Mouse (Mus musculus) mouse trophoblast stem cell (cell line): ENCODE data around the gene Efhd1.

ENCODE experiments used
- in situ Hi-C, 2 experiments: fragments of 300-500 bp; cut with MseI, MboI; formaldehyde crosslinking; loops; 2 replicates in 1 of 2; 3 replicates in 1 of 2; pipeline ENCODE4 v1.15.1; 2025

Gene Efhd1

DNA sequence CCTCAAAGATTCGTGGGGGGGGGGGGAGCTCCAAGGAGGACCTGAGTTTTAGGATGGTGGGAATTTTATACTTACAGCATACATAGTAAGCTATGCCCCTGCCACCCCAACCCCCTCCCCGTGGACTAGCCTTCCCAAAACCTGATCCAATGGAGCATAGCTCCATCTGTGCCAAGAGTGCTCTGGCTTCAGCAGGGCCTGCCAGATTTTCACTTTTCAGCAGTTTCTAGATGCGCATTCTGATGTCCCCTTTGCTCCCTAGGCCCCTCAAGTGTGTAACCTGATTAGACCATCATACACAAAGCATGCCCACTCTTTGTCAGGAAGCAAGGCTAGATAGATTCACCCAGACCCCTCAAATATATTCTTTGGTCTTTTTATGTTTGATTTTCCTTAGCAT lies 6.0 kb downstream of the Efhd1 start:
- in situ Hi-C loops: no loop called here

DNA sequence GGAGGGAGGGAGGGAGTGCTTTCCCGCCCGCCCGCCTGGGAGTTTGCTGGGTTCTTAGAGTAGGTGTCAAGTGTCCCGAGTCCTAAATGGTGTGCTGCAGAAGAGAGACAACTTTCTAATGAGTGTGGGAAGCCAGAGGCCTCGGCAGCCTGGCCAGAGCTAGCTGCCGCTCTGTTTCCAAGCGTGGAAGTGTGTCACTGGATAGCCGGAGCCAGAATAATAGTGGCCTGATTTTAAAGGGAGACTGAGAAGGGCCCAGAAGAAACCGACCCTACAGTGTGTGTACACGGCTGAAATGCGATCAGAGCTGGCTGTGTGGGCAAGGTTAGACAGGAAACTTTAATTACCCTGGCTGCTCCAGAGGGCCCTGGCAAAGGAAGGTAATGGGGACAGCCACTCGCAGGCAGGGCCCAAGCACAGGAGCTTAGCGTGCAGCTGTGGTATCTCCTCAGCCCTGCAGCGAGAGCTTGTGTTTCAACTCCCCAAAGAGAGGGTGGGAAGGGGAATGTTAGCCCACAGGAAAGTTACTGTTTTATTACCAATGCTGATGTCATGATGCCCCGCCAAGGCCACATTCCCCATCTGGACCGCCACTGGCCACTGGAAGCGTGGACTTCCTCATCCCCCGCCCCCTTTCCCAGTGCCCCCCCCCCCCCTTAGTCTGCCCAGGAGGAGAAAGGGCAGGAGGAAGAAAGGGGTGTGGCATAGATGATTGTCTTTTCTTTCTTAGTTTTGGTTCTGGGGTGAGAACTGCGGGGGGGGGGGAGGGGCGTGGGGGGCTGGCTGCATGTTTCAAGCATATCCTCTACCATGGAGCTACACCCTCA lies 6.7 kb downstream of the Efhd1 start:
- in situ Hi-C loops: no loop called here

DNA sequence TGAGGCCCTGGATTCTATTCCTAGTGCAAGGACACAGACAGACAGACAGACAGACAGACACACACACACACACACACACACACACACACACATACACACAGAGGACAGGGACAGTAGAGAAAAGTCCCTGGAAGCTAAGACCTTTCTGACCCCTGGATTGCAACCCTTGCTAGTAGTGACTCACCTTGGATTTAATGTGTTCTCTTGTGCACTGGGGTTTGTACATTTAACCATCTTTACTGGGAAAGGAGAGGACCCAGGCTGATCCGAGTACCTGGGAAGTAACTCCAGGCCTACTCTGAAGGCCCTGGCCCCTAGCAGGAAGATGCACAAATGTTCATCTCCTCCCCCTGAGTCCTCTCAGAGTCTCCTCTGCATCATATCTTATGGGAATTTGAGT lies 7.4 kb downstream of the Efhd1 start:
- in situ Hi-C loops: no loop called here

DNA sequence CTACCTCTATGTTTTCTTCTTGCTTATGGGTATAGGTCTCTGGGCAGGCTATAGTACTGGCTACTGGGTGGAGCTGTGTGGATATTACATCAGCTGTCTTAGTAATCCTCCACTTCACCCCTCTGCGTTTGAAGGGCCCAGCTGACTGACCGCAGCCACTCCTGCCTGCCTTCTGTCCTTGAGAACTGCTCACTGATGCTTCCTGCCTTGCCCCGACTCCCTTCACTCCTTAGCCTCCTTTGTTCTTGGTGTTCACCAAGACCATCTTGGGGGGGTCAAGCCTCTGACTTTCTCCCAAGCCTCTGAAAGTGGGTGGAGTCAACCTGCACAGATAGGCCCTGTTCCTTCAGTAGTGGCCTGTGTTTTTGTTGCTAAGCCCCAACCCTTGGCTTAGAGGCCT lies 8.3 kb downstream of the Efhd1 start:
- in situ Hi-C loops: no loop called here

DNA sequence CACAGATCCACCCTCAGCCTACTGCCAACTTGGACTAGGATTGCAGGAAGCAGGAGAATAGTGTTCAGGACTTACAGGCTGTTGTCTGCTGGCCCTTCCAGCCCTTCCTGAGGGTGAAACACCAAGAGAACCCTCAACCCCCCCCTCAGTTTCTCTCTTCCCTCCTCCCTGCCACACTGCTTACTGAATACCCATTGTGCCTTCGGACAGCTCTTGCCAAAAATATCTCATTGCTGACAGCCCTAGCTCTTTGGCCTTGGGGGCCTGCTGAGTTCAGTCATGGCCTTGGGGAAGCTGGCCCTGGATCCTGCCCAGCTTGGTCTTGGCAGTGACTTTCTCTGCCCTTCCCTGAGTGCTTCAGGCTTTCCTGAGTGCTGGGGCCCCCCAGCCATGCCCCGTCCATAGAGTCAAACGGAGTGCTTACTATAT lies 9.4 kb downstream of the Efhd1 start:
- in situ Hi-C loops: no loop called here

DNA sequence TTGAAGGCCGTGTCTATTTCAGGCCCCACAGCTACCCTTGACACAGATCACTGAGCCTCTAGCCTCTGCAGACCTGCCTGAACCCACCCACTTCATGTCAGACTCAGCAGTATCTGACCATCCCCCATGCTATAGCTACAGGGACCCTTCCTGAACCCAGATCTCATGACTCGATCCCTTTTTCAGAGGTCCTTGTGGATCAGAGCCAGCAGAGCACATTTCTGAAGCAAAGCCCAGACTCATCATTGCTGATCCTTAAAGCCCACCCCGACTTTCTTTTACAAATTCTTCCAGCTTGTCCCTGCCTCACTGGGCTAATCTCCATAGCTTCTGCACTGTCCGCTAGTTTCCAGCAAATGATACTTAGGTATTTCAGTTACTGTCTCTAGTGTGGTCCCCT lies 10.0 kb downstream of the Efhd1 start:
- in situ Hi-C loops: no loop called here

DNA sequence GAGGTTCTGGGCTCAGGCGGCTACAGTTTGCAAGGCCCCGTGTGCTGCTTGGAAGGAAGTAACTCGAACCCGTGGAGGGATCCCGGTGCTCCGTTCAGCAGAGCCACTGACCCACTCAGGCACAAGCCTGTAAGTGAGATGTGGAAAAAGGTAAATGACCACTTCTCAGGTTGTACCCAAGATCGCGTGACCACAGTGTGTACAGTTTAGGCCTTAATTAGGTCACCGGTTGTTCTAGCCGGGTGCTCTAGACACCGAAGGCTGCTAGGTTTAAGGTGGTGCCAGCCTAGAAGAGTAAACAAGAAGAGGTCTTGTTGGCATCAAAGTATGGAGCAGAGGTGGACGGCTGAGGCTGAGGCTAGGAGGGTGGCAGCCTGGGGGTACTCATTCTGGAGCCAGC lies 11.0 kb downstream of the Efhd1 start:
- in situ Hi-C loops: no loop called here

DNA sequence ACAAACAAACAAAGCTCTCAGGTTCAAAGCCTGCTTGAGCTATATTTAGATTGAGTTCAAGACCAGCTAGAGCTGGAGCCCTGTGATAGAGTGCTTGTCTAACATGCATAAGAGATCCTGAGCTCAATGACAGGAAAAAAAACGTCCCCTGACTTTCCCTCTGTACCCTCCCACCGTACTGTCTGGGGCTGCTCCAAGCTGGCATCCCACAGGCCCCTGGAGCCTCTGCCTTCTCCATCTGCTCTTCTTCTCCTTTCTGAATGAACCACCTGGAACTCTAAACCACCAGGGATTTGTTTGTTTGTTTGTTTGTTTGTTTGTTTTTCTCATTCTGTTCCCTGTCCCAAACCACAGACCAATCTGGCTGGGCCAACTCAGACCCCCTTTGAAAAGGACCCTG lies 11.9 kb downstream of the Efhd1 start:
- in situ Hi-C loops: no loop called here

DNA sequence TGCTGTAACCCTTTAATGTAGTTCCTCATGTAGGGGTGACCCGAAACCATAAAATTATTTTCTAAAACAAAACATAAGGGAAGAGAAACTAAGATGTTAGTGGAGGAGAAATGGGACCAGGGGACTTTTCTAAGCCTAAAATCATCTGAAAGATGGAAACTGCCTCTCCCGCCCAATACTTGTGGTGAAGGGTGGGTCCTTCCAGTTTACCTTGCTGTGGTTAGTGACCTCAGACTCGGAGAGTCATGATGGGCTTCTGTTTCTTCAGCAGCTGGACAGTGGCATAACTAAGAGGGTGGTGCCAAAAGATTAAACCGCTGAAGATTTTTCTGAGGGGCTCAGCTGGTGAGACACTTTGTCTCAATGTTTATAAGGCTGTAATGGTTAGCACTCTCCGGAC lies 16.1 kb downstream of the Efhd1 start:
- in situ Hi-C loops: no loop called here

DNA sequence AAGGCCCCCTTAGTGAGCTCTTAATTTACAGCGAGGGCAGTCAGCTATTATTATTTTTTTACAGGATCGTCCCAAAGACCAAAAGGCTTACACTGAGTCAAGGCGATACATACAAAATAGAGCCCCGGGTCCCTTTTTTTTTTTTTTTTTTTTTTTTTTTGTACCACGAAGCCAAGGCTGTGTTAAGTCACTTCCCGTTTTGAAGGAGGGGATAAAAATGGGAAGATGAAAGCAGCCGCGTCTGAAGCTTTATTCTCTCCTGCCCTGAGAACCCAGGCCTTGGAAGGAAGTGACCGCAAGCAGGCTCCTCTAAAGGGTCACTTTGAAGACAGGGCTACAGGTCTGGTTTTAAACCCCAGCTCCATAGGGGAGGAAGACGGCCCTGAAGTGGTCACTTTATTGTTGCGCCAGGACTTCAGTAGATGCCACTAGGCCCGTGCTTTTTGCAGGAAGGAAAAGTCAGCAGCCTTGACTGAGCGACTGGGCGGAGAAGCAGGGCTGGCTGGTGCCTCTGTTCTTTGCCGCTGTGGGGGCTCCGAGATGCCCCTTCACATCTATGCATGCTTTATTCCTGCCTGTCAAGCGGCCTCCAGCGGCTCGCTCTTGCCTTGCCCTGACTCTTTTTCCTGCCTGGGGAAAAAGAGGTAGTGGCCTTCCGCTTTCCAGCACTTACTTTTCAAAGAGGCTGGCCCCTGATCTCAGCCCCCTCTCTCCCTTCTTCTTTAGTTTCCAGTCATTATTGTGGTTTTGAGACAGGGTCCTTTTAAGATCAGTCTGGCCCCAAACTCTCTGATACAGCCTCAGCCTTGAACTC lies 17.6 kb downstream of the Efhd1 start:
- in situ Hi-C loops: no loop called here

DNA sequence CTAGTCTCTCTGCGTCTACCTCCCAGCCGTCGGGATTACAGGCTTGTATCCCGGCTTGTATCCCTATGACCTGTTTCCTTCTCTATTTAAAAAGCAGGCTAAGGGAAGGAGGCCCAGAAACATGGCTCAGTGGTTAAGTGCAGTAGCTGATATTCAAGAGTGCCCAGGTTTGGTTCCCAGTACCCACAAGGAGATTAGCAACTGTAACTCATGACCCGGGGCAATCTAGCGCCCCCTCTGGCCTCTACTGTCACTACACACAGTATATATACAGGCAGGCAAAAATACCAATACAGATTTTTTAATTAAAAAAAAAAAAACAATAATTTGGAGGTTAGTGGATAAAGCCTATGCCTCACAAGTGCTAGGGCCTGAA lies 18.2 kb downstream of the Efhd1 start:
- in situ Hi-C loops: no loop called here

DNA sequence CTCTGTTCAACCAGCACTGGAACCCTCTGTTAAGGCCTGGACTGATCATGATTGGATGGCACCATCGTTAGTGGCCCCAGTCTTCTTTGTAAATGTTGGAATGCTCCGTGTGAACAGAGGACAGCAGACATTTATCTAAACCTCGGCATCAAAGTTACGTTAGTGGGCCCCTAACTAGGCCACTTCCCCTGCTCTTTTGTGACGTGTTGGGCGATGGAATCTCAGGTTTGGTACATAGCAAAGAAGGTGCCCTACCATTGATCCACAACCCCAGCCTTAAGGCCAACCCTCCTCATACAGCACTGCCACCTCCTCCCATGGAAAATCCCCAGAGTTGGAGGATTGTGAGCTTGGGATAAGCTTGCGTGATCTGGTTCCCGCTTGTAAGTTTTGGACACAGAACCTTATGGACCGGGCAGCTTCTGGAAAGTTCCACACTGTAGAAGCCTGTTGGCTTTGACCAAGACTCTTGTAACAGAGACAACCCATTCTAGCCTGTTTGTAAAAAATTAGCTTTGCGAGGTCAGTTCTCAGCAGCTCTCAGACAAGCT lies 19.3 kb downstream of the Efhd1 start:
- in situ Hi-C loops: no loop called here

DNA sequence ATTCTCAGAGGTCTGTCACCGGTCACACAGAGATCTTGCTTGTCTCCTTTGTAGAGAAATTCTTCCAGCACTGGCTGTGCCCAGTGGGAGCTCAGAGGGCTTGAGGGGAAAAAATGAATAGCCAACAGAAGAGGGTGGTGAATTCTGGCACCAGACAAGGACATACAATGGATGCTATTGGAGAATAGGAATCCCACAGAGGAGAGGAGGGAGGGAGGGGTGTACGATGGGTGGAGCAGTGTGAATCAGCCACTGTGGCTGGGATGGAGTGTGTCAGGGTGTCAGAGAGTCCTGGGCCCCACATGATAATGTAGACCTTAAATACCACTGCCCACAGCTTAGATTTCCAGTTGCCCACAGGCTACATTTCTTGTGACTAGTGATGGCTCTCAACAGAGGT lies 22.9 kb downstream of the Efhd1 start:
- in situ Hi-C loops: no loop called here

DNA sequence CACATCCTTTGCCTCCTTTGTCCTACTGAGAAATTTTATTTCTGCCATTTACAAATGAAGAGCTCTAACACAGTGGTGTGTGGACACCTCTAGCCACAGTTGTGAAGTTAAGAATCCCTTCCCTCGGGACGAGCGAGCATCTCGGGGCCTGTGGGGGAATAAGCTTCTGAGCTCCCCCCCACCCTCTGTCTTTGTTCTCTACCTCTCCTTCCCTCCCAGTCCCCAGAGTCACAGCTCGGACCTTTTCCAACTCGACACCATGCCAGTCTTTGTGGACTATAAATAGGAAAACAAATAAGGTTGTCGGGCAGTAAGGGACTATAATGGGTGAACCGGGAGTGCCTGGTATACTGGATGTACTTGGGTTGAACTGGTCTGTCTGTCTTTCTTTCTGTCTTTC lies 27.3 kb downstream of the Efhd1 start:
- in situ Hi-C loops: no loop called here

DNA sequence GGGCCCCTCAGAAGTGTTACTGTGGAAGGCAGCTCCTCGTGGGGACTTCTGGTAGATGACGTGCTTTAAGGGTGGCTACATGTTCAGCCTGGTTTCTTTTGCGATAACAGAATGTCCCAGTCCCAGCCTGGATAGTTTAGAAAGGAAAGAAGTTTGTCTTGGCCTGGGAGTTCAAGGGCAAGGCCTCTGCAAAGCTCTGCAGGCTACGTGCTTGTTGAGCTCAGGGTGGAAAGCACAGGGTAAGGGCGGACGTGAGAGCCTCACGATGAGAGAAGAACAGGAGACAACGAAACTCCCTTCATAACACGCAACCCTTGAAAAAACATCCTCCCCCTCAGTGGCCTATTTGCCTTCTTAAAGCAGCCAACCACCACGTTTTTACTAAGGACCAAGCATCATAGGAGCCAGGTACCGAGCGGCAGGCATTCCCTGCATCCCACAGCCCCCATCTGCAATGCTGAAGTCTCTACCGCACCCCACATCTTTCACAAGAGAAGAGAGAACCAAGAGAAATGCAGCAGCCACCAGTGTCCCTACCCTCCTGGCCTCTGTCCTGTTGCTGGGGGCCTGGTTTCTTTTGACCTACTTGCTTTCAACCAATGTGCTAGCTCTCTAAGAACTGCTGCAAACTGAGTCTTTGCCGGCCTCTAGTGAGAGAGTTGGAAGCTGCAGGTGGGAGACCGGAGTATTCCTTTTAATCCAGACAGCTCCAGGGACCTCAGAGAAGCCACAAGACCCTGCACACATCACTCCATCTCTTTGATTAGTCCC lies 28.4 kb downstream of the Efhd1 start:
- in situ Hi-C loops: no loop called here

DNA sequence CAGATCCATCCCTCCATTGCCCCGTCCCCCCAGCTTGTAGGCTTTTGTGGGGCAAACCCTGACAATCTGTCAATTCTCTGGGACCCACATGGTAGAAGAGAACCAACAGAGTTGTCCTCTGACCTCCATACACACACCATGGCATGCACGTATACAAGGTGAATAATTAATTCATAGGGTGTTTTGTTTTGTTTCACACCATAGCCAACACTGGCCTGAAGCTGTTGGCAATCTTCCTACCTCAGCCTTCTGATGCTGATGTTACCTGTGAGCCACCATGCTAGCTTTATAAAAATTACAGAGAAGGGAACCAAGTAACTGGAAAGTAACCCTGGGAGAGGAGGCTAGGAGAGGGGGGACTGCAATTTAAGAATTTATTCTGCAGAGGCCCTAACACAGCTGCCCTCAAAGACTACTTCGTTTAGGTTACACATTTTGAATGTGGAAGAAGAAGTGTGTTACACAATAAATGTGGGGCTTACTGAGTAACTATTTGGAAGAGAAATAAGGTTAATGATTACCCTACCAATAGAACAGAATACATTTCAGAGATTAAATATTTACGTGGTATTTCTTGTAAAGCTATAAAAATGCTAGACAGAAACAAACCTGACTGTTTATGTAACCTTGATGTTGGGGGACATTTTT lies 30.0 kb downstream of the Efhd1 start:
- in situ Hi-C loops: no loop called here

DNA sequence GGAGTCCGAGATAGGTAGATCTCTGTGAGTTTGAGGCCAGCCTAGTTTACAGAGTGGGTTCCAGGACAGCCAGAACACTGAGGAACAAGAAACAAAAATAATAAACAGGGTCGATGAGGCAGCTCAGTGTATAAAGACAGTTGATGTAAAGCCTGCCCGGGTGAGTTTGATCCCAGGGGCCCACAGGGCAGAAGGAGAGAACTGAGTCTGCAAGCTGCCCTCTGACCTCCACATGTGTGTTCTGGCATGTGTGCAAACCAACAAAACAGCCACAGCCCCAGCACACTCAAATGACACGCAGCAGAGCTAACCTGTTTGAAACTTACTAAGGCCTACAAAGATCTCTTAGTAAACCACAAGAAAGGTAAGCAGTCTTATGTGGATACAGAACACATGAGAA lies 30.8 kb downstream of the Efhd1 start:
- in situ Hi-C loops: no loop called here

DNA sequence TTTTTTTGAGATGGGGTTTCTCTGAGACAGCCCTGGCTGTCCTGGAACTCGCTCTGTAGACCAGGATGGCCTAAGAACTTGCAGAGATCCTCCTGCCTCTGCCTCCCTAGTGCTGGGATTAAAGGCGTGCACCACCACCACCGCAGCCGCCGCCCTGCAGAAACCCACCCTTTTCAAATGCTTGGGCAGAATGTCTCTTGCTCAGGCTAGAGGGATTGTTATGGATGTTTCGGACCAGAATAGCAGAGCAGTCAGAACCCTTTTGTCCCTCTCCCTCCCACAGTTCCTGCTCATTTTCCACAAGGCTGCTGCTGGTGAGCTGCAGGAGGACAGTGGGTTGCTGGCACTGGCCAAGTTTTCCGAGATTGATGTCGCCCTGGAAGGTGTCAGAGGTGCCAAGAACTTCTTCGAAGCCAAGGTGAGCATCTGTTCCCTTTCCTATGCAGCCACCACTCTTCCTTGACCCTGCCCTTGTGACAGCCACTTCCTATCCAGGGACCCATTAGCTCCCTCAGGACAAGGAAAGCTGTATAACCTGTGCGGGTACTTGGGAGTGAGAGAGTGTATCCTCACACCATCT lies 33.3 kb downstream of the Efhd1 start:
- in situ Hi-C loops: no loop called here

DNA sequence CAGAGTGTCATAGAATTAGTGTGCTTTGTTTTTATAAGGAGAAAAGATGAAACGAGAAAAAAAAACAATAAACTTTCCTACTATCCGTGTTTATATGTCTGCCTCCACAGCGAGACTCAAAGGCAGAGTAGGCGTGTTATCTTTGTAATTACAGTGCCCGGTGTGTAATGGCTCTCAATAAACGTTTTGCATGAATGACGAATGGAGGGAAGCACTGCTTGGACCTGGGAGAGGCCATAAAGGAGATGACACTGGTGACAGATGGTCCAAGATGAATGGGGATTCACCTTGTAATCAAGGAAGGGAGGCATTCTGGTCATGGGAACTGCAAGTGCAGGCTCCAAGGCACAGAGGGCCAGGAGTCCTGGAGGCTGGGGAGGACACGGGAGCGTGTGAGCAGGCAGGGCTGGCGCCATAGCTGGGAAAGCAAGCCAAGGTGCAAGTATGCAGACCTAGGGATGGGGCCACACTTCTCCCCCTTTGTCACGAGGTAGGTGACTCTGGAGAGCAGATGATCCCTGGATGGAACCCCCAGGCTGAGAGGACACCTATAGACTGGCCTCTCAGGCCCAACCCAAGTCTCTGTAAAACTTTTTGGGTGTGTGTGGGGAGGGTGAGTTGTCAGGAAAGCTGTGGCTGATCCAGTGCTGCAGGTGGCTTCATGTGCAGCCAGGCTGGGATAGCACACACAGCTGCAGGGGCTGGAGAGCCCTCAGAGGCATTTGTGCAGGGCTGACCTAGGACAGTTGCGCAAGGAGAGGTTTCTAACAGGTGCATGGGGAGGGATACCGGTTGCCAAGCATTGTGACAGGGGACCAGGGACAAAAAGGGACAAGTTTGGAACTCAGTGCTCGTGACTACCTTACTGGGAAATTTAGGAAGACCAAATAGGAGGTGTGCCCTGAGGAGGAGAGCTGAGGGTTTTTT lies 36.5 kb downstream of the Efhd1 start:
- in situ Hi-C loops: no loop called here

DNA sequence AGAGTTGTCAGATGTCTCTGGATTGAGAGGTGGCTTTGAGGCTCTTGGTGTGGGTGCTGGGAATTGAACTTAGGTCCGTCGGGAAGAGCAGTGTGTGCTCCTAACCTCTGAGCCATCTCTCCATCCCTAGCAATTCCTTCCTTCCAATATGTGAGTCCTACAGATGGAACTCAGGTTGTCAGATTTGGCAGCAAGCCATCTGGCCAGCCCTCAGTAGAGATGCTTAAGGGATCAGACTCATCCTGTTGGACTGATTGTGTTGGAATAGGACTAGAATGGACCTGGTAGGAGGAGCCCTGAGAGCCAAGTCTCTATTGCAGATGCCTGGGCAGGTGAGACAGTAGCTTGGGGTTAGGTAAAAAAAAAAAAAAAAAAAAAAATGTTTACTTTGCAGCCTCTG lies 37.8 kb downstream of the Efhd1 start:
- in situ Hi-C loops: no loop called here
